Mouse (Mus musculus) intestine, embryonic 16.5 days (tissue): Measurements from ENCODE around the gene Pla2g2c. TPM values are rescaled to one million over a fixed set of nuclear protein-coding genes. Genes with fewer than 3 reads are reported as not detected.
A peak's percentile ranks its signal among the peaks of the same experiment; 100 is the strongest.

Source experiments
- ATAC-seq: fragments of 200-750 bp; cut with Nextera tagmentation; 2 replicates; pipeline ENCODE4 v1.8.0; 2017; ENCODE audit warnings: moderate TSS enrichment, moderate library complexity
- H3K27ac ChIP-seq: fragments of 300-500 bp; sonication (generic); 2 replicates; pipeline ENCODE4 v1.5.1; 2014; ENCODE audit warnings: mild to moderate bottlenecking, low read length
- H3K27me3 ChIP-seq: fragments of 300-500 bp; sonication (generic); replicated peaks from 2 replicates; pipeline ENCODE4 v1.6.1; 2014; ENCODE audit warnings: low read length, control low read depth, mixed read lengths; ENCODE audit not compliant: control insufficient read depth, insufficient read depth
- H3K36me3 ChIP-seq: fragments of 300-500 bp; sonication (generic); 2 replicates; pipeline ENCODE4 v1.6.1; 2014; ENCODE audit warnings: low read length, control low read depth; ENCODE audit not compliant: control insufficient read depth, insufficient read depth
- H3K4me1 ChIP-seq: fragments of 300-500 bp; sonication (generic); 2 replicates; pipeline ENCODE4 v1.6.1; 2014; ENCODE audit warnings: low read length, control low read depth, mixed read lengths; ENCODE audit not compliant: control insufficient read depth, insufficient read depth
- H3K4me2 ChIP-seq: fragments of 300-500 bp; sonication (generic); 2 replicates; pipeline ENCODE4 v1.6.1; 2014; ENCODE audit warnings: low read depth, low read length, control low read depth
- H3K4me3 ChIP-seq: fragments of 300-500 bp; sonication (generic); 2 replicates; pipeline ENCODE4 v1.5.1; 2014; ENCODE audit warnings: mild to moderate bottlenecking, low read length
- H3K9ac ChIP-seq: fragments of 300-500 bp; sonication (generic); 2 replicates; pipeline ENCODE4 v1.6.1; 2014; ENCODE audit warnings: low read depth, low read length
- H3K9me3 ChIP-seq: fragments of 300-500 bp; sonication (generic); 2 replicates; pipeline ENCODE4 v1.6.1; 2016; ENCODE audit warnings: low read length, control low read depth; ENCODE audit not compliant: control insufficient read depth
- WGBS: fragments of 180-500 bp; shearing (Covaris S2); extraction: QIAGEN DNeasy Blood & Tissue Kit; methylation state at CpG from one replicate; pipeline ENCODE4 v1.1.7; 2014; 5-methylcytosine and 5-hydroxymethylcytosine counted together
- polyA plus RNA-seq: library from polyadenylated mRNA; unstranded; fragments of >200 nt; fragmentation: Nextera tagmentation; extraction: Ambion mirVana; gene quantifications from 2 replicates; pipeline ENCODE4 v1.2.1, GENCODE M21; 2015

The Pla2g2c gene
- polyA plus RNA-seq, 1 experiment from 2014 or later = 0.16 TPM

DNA sequence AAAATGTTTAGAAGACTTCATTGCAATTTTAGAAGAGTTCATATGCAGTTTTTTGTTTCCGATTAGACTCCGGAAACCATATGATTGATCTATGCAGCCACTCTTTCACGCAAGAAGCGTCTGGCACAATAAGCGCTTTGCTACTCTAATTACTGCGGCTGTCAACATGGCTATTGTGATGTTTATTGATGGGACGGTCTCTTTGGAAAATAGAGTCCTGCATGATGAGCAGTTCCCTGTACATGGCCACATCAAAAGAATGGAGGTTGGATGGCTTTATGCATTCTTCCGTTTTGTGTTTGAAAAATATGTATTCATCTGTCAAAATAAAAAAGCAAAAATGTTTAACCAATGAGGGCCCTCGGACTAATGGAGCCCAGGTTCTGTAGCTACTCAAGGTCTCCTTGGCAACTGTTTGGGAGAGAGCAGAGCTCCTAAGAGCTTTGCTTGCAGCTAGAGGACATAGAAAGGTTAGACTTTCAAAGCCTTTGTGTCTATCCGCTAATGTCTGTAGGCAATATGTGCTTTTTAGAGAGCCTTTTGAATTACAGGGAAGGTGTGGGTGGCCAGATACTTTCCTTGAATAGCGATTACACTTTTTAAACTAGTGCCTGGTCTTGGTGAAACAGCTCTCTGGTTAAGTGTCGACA lies 31.4 kb upstream of the Pla2g2c start:
- Histone ChIP-seq H3K4me1 (0 out of 2 replicates have a peak, but pooled peaks cover 3% of the 10 kb centered on the region), H3K4me2 (no peak overlapping the region), H3K4me3 (no peak overlapping the region), H3K27ac (no peak overlapping the region), H3K9ac (no peak overlapping the region), H3K9me3 (no peaks in the 10 kb centered on the region), H3K27me3 (peaks cover 41% of the 10 kb centered on the region), H3K36me3 (no peaks in the 10 kb centered on the region)
- WGBS = 65% methylated on average over 12 of the region's 12 CpGs
- no peak for ATAC-seq

DNA sequence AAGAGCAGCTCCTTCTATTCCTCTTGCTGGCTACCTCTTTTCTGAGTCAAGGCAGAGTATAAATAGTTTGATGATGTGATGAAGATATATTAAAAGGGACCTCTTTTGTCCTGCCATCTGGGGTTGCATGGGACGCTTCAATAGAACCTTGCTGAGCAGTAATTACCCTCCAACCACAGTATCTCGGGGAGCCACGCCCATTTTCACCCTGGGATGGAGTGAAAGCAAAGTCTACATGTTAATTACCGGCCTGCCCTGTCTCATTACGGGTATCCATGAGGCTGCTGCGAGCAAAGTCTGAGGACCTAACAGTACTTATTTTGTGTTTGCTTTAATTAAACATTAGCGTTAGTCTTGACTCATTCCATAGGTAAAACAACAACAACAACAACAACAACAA lies 27.9 kb upstream of the Pla2g2c start:
- H3K27me3 ChIP-seq = peaks cover 15% of the 10 kb centered on the region
- H3K9ac ChIP-seq = no peak overlapping the region
- peak; percentile 74 for ATAC-seq
- no peak overlapping the region for H3K4me2 ChIP-seq
- H3K36me3 ChIP-seq = no peaks in the 10 kb centered on the region
- H3K4me1 ChIP-seq = 0 out of 2 replicates have a peak, but pooled peaks cover 3% of the 10 kb centered on the region
- H3K27ac ChIP-seq = no peak overlapping the region
- H3K9me3 ChIP-seq = no peaks in the 10 kb centered on the region
- H3K4me3 ChIP-seq = no peak overlapping the region
- 16% methylated on average over 7 of the region's 7 CpGs for WGBS

DNA sequence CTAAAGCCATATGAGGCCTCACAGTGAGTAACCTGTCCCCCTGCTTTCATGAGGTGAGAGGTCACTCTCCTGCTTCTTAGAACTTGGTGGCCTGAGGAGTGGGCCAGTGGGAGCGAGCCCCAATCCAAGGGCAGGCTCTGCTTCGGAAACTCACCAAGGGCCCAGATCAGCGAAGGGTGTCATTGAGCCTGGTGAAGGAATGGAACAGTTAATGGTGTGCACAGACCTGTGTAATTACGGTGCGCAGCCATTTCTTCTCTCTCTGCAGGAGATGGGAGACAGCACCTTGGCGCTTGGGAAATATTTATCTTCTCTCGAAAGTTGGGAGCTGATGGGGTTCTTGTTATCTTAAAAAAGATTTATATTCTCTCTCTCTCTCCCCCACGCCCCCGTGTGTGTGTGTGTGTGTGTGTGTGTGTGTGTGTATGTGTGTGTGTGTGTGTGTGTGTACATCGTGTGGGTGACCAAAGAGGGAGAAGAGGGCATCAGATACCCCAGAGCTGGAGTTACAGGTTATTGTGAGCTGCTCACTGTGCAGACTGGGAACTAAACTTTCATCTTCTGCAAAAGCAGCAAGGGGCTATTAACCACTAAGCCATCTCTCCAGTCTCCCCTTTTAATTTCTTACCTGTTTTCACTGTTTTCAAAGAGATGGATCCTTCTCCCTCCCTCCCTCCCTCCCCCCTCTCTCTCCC lies 27.3 kb upstream of the Pla2g2c start:
- Histone ChIP-seq H3K4me2 (no peak overlapping the region), H3K4me3 (no peak overlapping the region), H3K36me3 (no peaks in the 10 kb centered on the region), H3K27me3 (peaks cover 11% of the 10 kb centered on the region), H3K9me3 (no peaks in the 10 kb centered on the region), H3K9ac (no peak overlapping the region), H3K27ac (no peak overlapping the region), H3K4me1 (0 out of 2 replicates have a peak, but pooled peaks cover 3% of the 10 kb centered on the region)
- 40% methylated on average over 10 of the region's 10 CpGs for WGBS
- 0 out of 2 replicates have a peak, but pooled peaks have one; percentile 28 for ATAC-seq

DNA sequence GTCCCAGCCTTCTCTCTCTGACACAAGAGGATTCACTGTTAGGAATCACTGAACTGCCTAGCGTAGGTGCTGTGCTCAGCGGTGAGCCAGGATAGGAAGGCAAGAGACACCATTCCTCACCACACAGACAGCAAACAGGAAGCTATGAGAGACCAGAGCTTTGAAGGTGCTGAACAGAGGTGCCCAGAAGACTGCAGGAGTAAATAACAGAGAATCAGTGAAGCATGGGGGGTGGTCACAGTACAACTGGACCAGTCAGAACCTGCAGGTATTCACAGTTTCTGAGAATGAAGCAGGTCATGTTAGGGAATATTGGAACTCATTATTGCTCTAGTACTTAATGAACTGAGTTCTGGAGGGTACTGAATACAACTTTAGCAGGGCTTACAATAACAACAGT lies 26.3 kb upstream of the Pla2g2c start:
- Histone ChIP-seq H3K4me3 (no peak overlapping the region), H3K27me3 (peaks cover 5% of the 10 kb centered on the region; the same call in 1 of the 2 replicates), H3K27ac (no peak overlapping the region), H3K9me3 (no peaks in the 10 kb centered on the region), H3K4me2 (no peak overlapping the region), H3K4me1 (0 out of 2 replicates have a peak, but pooled peaks cover 3% of the 10 kb centered on the region), H3K9ac (no peak overlapping the region), H3K36me3 (no peaks in the 10 kb centered on the region)
- ATAC-seq = no peak
- WGBS = 66% methylated on average over 2 of the region's 2 CpGs

DNA sequence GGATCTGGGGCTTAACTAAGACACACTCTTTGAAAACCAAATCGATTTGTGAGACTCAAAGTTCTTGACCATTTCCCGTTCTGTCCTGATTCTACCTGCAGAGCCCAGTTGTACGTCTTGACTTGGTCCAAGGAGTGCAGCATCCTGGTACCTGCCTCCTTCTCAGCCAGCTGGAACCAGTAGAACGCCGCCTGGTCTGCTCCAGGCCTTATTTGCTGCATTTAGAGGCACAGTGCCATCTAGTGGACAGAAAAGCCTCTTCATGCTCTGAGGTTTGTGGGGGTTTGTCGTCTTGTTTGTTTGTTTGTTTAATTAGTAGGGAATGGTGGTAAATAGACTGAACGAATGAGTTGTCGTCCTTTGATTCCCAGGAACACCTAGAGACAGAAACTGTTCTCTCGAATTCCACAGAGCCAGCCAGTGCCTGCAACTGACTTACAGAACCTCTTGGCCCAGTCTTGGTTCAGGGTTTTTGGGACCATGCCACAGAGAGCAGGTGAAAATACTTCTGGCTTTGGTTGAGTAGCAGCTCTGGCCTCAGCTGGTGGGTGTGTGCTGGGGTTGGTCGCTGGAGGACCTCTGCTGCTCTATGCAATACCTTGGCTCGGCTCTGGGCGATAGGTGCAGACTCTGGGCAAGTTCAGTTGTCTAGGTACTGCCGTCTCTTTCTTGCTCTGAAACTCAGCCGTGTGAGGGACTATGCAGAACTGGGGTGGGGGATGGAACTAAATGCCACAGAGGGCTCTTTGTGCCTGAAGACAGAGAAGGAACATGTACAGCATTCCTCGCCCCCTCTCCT lies 24.2 kb upstream of the Pla2g2c start:
- H3K4me2 ChIP-seq = no peak overlapping the region
- no peaks in the 10 kb centered on the region for H3K27me3 ChIP-seq
- no peaks in the 10 kb centered on the region for H3K9me3 ChIP-seq
- WGBS = 28% methylated on average over 15 of the region's 15 CpGs
- no peak overlapping the region for H3K27ac ChIP-seq
- no peak overlapping the region for H3K4me3 ChIP-seq
- no peak overlapping the region for H3K9ac ChIP-seq
- no peaks in the 10 kb centered on the region for H3K36me3 ChIP-seq
- no peak; the same call in 1 of the 2 replicates for ATAC-seq
- H3K4me1 ChIP-seq = 0 out of 2 replicates have a peak, but pooled peaks cover 3% of the 10 kb centered on the region

DNA sequence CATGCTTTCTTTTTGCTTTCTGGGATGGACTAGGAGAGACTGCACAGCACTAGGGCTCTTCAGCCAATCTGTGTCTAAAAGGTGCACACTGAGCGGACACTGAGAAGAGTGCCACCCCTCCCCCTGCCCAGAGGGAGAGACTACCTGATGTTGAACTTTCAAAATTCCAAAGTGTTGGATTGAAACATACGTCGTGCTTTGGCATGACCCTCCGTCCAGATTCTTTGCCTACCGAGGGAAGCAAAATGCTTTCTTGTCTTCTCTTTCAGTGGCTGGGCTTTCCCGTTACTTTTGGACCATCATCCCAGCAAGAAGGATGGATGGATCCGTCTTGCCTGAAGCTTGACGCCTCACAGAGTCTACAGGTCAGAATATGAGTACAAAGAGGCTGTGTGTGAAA lies 23.5 kb upstream of the Pla2g2c start:
- Histone ChIP-seq H3K4me1 (0 out of 2 replicates have a peak, but pooled peaks cover 3% of the 10 kb centered on the region), H3K27ac (no peak overlapping the region), H3K27me3 (no peaks in the 10 kb centered on the region), H3K4me2 (no peak overlapping the region), H3K36me3 (no peaks in the 10 kb centered on the region), H3K4me3 (no peak overlapping the region), H3K9ac (no peak overlapping the region), H3K9me3 (no peaks in the 10 kb centered on the region)
- 64% methylated on average over 8 of the region's 8 CpGs for WGBS
- ATAC-seq = no peak

DNA sequence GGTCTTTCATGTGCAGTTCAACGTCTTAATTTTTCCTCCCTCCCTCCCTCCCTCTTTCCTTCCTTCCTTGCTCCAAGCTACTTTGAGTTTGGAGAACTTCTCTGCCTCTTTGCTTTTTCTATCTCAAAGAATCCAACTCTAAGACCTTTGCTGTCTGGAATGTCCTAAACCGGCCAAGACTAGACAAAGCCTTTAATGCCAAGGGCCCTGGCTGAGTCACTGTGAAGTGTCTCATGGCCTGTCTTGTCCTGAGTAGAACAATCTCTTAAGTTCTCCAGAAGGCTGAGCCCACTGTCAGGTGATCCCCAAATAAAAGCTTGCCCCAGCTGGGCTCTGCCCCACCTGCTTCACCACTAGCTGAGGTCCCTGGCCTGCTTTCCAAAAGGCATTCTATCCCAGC lies 22.6 kb upstream of the Pla2g2c start:
- Histone ChIP-seq H3K4me3 (no peak overlapping the region), H3K4me2 (no peak overlapping the region), H3K9me3 (no peaks in the 10 kb centered on the region), H3K36me3 (no peaks in the 10 kb centered on the region), H3K9ac (no peak overlapping the region), H3K4me1 (0 out of 2 replicates have a peak, but pooled peaks cover 2% of the 10 kb centered on the region), H3K27me3 (no peaks in the 10 kb centered on the region), H3K27ac (no peak overlapping the region)
- WGBS = 76% methylated on average over 2 of the region's 2 CpGs
- no peak for ATAC-seq

DNA sequence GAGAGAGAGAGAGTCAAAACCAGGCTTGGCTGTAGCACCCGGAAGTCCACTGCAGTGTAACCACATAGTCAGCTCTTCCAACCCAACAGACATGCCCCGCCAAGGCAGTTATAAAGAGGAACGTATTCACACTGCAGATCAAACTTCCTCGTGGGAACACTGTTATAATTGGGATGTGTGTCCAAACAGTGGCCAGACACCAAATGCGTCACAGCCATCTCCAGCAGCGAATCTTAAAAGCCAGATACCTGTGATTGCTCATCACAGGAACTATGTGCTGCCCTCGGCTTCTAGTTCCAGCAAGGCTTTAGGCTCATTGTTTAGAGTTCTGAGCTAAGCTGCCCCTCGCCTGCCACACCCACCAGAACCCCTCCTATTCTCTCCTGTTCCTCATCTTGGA lies 22.1 kb upstream of the Pla2g2c start:
- 66% methylated on average over 8 of the region's 8 CpGs for WGBS
- no peak overlapping the region for H3K4me2 ChIP-seq
- H3K4me1 ChIP-seq = no peaks in the 10 kb centered on the region
- H3K36me3 ChIP-seq = no peaks in the 10 kb centered on the region
- no peak overlapping the region for H3K9ac ChIP-seq
- no peak overlapping the region for H3K4me3 ChIP-seq
- no peak overlapping the region for H3K27ac ChIP-seq
- H3K27me3 ChIP-seq = no peaks in the 10 kb centered on the region
- H3K9me3 ChIP-seq = no peaks in the 10 kb centered on the region
- no peak for ATAC-seq

DNA sequence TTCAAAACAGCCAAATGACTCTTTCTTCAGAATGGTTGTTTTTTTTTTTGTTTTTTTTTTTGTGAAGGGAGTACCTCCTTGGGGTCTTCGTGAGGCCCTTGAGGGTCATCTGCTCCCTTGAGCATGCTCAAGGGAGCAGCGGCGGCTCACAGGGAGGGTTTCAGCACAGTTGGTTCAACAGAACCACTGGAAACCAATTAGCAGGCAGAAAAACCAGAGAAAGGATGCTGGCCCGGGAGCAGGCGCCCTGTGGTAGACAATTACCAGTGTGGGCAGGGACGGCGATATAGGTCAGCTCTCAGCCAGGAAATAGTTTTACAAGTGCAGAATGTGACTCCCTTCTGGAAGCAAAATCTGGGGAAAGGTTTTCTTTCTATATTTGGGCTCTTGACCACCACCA lies 21.0 kb upstream of the Pla2g2c start:
- H3K4me2 ChIP-seq = no peak overlapping the region
- H3K4me1 ChIP-seq = no peaks in the 10 kb centered on the region
- H3K36me3 ChIP-seq = no peaks in the 10 kb centered on the region
- H3K9ac ChIP-seq = no peak overlapping the region
- H3K27ac ChIP-seq = no peak overlapping the region
- no peak for ATAC-seq
- WGBS = 63% methylated on average over 7 of the region's 7 CpGs
- H3K27me3 ChIP-seq = no peaks in the 10 kb centered on the region
- H3K4me3 ChIP-seq = no peak overlapping the region
- no peaks in the 10 kb centered on the region for H3K9me3 ChIP-seq
